Mouse (Mus musculus) heart, embryonic 11.5 days (tissue): ENCODE data around the gene 2610301B20Rik. TPM values are rescaled to one million over a fixed set of nuclear protein-coding genes. Genes with fewer than 3 reads are reported as not detected.

Experiments
- ATAC-seq: fragments of 200-750 bp; cut with Nextera tagmentation; replicated peaks from 2 replicates; pipeline ENCODE4 v1.8.0; 2017; ENCODE audit warnings: moderate library complexity; ENCODE audit not compliant: insufficient number of reproducible peaks, low FRiP score, low TSS enrichment
- H3K27ac ChIP-seq: fragments of 300-500 bp; sonication (generic); 2 replicates; pipeline ENCODE4 v1.5.1; 2014; ENCODE audit warnings: mild to moderate bottlenecking, low read depth, low read length
- H3K27me3 ChIP-seq: fragments of 300-500 bp; sonication (generic); 2 replicates; pipeline ENCODE4 v1.6.1; 2014; ENCODE audit warnings: mild to moderate bottlenecking, low read length, mixed read lengths; ENCODE audit not compliant: control insufficient read depth, insufficient read depth
- H3K36me3 ChIP-seq: fragments of 300-500 bp; sonication (generic); 2 replicates; pipeline ENCODE4 v1.6.1; 2014; ENCODE audit warnings: mild to moderate bottlenecking, low read length, moderate library complexity, mixed read lengths; ENCODE audit not compliant: control insufficient read depth, insufficient read depth
- H3K4me1 ChIP-seq: fragments of 300-500 bp; sonication (generic); 2 replicates; pipeline ENCODE4 v1.6.1; 2014; ENCODE audit warnings: low read length; ENCODE audit not compliant: control insufficient read depth, insufficient read depth
- H3K4me2 ChIP-seq: fragments of 300-500 bp; sonication (generic); 2 replicates; pipeline ENCODE4 v1.6.1; 2014; ENCODE audit warnings: mild to moderate bottlenecking, moderate library complexity
- H3K4me3 ChIP-seq: fragments of 300-500 bp; sonication (generic); 2 replicates; pipeline ENCODE4 v1.5.1; 2014; ENCODE audit warnings: low read depth, low read length
- H3K9ac ChIP-seq: fragments of 300-500 bp; sonication (generic); 2 replicates; pipeline ENCODE4 v1.6.1; 2014; ENCODE audit warnings: mild to moderate bottlenecking, low read depth, low read length, moderate library complexity
- H3K9me3 ChIP-seq: fragments of 300-500 bp; sonication (generic); replicated peaks from 2 replicates; pipeline ENCODE4 v1.6.1; 2016; ENCODE audit warnings: low read length; ENCODE audit not compliant: control insufficient read depth
- WGBS: fragments of 180-500 bp; shearing (Covaris S2); extraction: QIAGEN DNeasy Blood & Tissue Kit; methylation state at CpG from one replicate; pipeline ENCODE4 v1.1.7; 2014; ENCODE audit not compliant: insufficient replicate concordance; 5-methylcytosine and 5-hydroxymethylcytosine counted together
- polyA plus RNA-seq: library from polyadenylated mRNA; unstranded; fragments of >200 nt; fragmentation: Nextera tagmentation; extraction: Ambion mirVana; gene quantifications from 2 replicates; pipeline ENCODE4 v1.2.1, GENCODE M21; 2014

Gene 2610301B20Rik
- polyA plus RNA-seq, 1 experiment from 2014 or later = 24.9 TPM

GRCm38 (mm10) chr4:10924140-10924539 lies 49.8 kb downstream of the 2610301B20Rik start:
- Histone ChIP-seq H3K36me3 (no peaks in the 10 kb centered on the region), H3K4me2 (no peak overlapping the region), H3K27me3 (no peaks in the 10 kb centered on the region), H3K9ac (no peak overlapping the region), H3K4me3 (no peak overlapping the region), H3K9me3 (no peaks in the 10 kb centered on the region), H3K27ac (no peak overlapping the region), H3K4me1 (peaks cover 4% of the 10 kb centered on the region)
- no peak for ATAC-seq
- whole genome bisulfite sequencing = 68% methylated on average over 2 of the region's 2 CpGs

GRCm38 (mm10) chr4:10924541-10924940 lies 50.2 kb downstream of the 2610301B20Rik start:
- 85% methylated on average over 5 of the region's 5 CpGs for WGBS

GRCm38 (mm10) chr4:10926416-10926815 lies 52.1 kb downstream of the 2610301B20Rik start:
- Histone ChIP-seq H3K4me2 (no peak overlapping the region), H3K4me1 (no peaks in the 10 kb centered on the region), H3K4me3 (no peak overlapping the region), H3K27ac (no peak overlapping the region), H3K9ac (no peak overlapping the region), H3K9me3 (no peaks in the 10 kb centered on the region), H3K27me3 (no peaks in the 10 kb centered on the region), H3K36me3 (no peaks in the 10 kb centered on the region)
- no peak for ATAC-seq
- 79% methylated on average over 4 of the region's 4 CpGs for WGBS

More at GRCm38 (mm10) chr4:10924541-10924940, 50.2 kb downstream of the 2610301B20Rik start:
- no peak overlapping the region for H3K4me2 ChIP-seq
- no peaks in the 10 kb centered on the region for H3K36me3 ChIP-seq
- no peak overlapping the region for H3K9ac ChIP-seq
- no peak overlapping the region for H3K27ac ChIP-seq
- ATAC-seq = no peak
- H3K27me3 ChIP-seq = no peaks in the 10 kb centered on the region
- no peaks in the 10 kb centered on the region for H3K9me3 ChIP-seq
- no peak overlapping the region for H3K4me3 ChIP-seq
- H3K4me1 ChIP-seq = peaks cover under 1% of the 10 kb centered on the region; the same call in 1 of the 2 replicates

GRCm38 (mm10) chr4:10928158-10928557 lies 53.9 kb downstream of the 2610301B20Rik start:
- no peaks in the 10 kb centered on the region for H3K9me3 ChIP-seq
- H3K27me3 ChIP-seq = no peaks in the 10 kb centered on the region
- no peak for ATAC-seq
- 84% methylated on average over 6 of the region's 6 CpGs for WGBS
- no peaks in the 10 kb centered on the region for H3K36me3 ChIP-seq
- H3K9ac ChIP-seq = no peak overlapping the region
- no peak overlapping the region for H3K27ac ChIP-seq
- H3K4me1 ChIP-seq = no peaks in the 10 kb centered on the region
- H3K4me2 ChIP-seq = no peak overlapping the region
- H3K4me3 ChIP-seq = no peak overlapping the region

- no peak overlapping the region for H3K4me3 ChIP-seq
- no peaks in the 10 kb centered on the region for H3K36me3 ChIP-seq
- no peaks in the 10 kb centered on the region for H3K27me3 ChIP-seq
- H3K9me3 ChIP-seq = no peaks in the 10 kb centered on the region
- 89% methylated on average over 3 of the region's 3 CpGs for WGBS
- H3K9ac ChIP-seq = no peak overlapping the region
- H3K27ac ChIP-seq = no peak overlapping the region
- H3K4me1 ChIP-seq = no peaks in the 10 kb centered on the region
- H3K4me2 ChIP-seq = no peak overlapping the region
- no peak for ATAC-seq
Measured at GRCm38 (mm10) chr4:10929726-10930125, 55.4 kb downstream of the 2610301B20Rik start.

- H3K27me3 ChIP-seq = no peaks in the 10 kb centered on the region
- no peaks in the 10 kb centered on the region for H3K9me3 ChIP-seq
- no peak overlapping the region for H3K9ac ChIP-seq
- H3K4me3 ChIP-seq = no peak overlapping the region
- ATAC-seq = no peak
- no peak overlapping the region for H3K4me2 ChIP-seq
- 72% methylated on average over 9 of the region's 9 CpGs for WGBS
- H3K4me1 ChIP-seq = no peaks in the 10 kb centered on the region
- no peaks in the 10 kb centered on the region for H3K36me3 ChIP-seq
- H3K27ac ChIP-seq = no peak overlapping the region
Measured at GRCm38 (mm10) chr4:10931040-10931439, 56.7 kb downstream of the 2610301B20Rik start.

- 60% methylated on average over 4 of the region's 4 CpGs for WGBS
- H3K27ac ChIP-seq = no peak overlapping the region
- H3K27me3 ChIP-seq = no peaks in the 10 kb centered on the region
- ATAC-seq = no peak
- H3K9ac ChIP-seq = no peak overlapping the region
- H3K4me1 ChIP-seq = no peaks in the 10 kb centered on the region
- no peak overlapping the region for H3K4me2 ChIP-seq
- no peaks in the 10 kb centered on the region for H3K9me3 ChIP-seq
- H3K36me3 ChIP-seq = no peaks in the 10 kb centered on the region
- no peak overlapping the region for H3K4me3 ChIP-seq
Measured at GRCm38 (mm10) chr4:10932091-10932745, 57.9 kb downstream of the 2610301B20Rik start.

- Histone ChIP-seq H3K36me3 (no peaks in the 10 kb centered on the region), H3K4me2 (no peak overlapping the region), H3K4me3 (no peak overlapping the region), H3K27me3 (no peaks in the 10 kb centered on the region), H3K4me1 (no peaks in the 10 kb centered on the region), H3K27ac (no peak overlapping the region), H3K9ac (no peak overlapping the region), H3K9me3 (no peaks in the 10 kb centered on the region)
- no peak for ATAC-seq
- WGBS = 71% methylated on average over 5 of the region's 5 CpGs
Measured at GRCm38 (mm10) chr4:10932782-10933181, 58.5 kb downstream of the 2610301B20Rik start.

- Histone ChIP-seq H3K36me3 (no peaks in the 10 kb centered on the region), H3K9ac (no peak overlapping the region), H3K9me3 (no peaks in the 10 kb centered on the region), H3K27me3 (no peaks in the 10 kb centered on the region), H3K27ac (no peak overlapping the region), H3K4me2 (no peak overlapping the region), H3K4me1 (no peaks in the 10 kb centered on the region; the same call in 1 of the 2 replicates), H3K4me3 (no peak overlapping the region)
- 67% methylated on average over 4 of the region's 4 CpGs for WGBS
- no peak for ATAC-seq
Measured at GRCm38 (mm10) chr4:10936766-10937165, 62.5 kb downstream of the 2610301B20Rik start.
